18 mouse cellular contexts compared by ENCODE assay signal in genomic region chr19:41366192-41366853, GRCm38 (mm10). TPM values are rescaled to one million over a fixed set of nuclear protein-coding genes. Genes with fewer than 3 reads are reported as not detected.
"Had no signal": no experiment of that assay in that cellular context is flagged by ENCODE, and none has a peak within 500 bp of the region (broad histone marks: within the 10 kb centered on the region; RNA-seq: fewer than 3 reads in every experiment).

No protein-coding gene starts in this region.

- H3K4me2 ChIP-seq: limb, embryonic 13.5 days; liver, embryonic 15.5 days; midbrain, embryonic 12.5 days; neural tube, embryonic 12.5 days; stomach, embryonic 15.5 days had no signal

- H3K27me3 ChIP-seq: limb, embryonic 13.5 days; liver, embryonic 15.5 days; midbrain, embryonic 12.5 days; neural tube, embryonic 12.5 days; stomach, embryonic 15.5 days had no signal

- H3K9ac ChIP-seq: limb, embryonic 13.5 days; liver, embryonic 15.5 days; midbrain, embryonic 12.5 days; neural tube, embryonic 12.5 days; stomach, embryonic 15.5 days had no signal

- H3K9me3 ChIP-seq: limb, embryonic 13.5 days; liver, embryonic 15.5 days; midbrain, embryonic 12.5 days; neural tube, embryonic 12.5 days; stomach, embryonic 15.5 days had no signal

- H3K27ac ChIP-seq: layer of hippocampus, adult 2 months; limb, embryonic 13.5 days; liver, embryonic 15.5 days; midbrain, embryonic 12.5 days; neural tube, embryonic 12.5 days; stomach, embryonic 15.5 days had no signal

- ATAC-seq: lung, postnatal 0 days had no signal

- H3K36me3 ChIP-seq: limb, embryonic 13.5 days; liver, embryonic 15.5 days; midbrain, embryonic 12.5 days; neural tube, embryonic 12.5 days; stomach, embryonic 15.5 days had no signal

- H3K4me3 ChIP-seq: layer of hippocampus, adult 2 months; limb, embryonic 13.5 days; liver, embryonic 15.5 days; midbrain, embryonic 12.5 days; myocyte; neural tube, embryonic 12.5 days; stomach, embryonic 15.5 days had no signal

- H3K4me1 ChIP-seq: limb, embryonic 13.5 days; midbrain, embryonic 12.5 days; neural tube, embryonic 12.5 days; stomach, embryonic 15.5 days had no signal

- DNase-seq: kidney, adult 18-20 months; kidney, postnatal 10 days; kidney, postnatal 4 days; left cerebral cortex, postnatal 4 days; lung, adult 2 months; lung, postnatal 36 days; retina, postnatal 1 day; right cerebral cortex, postnatal 4 days; thymus, adult 2 months; thymus, postnatal 25 days had no signal

RNA-seq across cellular contexts. Expression of gene Pik3ap1, which starts 18.6 kb away (rescaled TPM):
- polyA plus RNA-seq: myocyte had no signal
